ENCODE assay signal across 25 mouse cellular contexts in genomic region chr11:112463121-112463520, GRCm38 (mm10).
"Had no signal": no experiment of that assay in that cellular context is flagged by ENCODE, and none has a peak within 500 bp of the region (broad histone marks: within the 10 kb centered on the region; RNA-seq: fewer than 3 reads in every experiment).

No protein-coding gene starts in this region.

- H3K4me1 ChIP-seq: heart, embryonic 10.5 days; heart, embryonic 12.5 days; hindbrain, embryonic 10.5 days; hindbrain, embryonic 12.5 days; intestine, embryonic 15.5 days; liver, embryonic 13.5 days had no signal

- H3K9me3 ChIP-seq: heart, embryonic 10.5 days; heart, embryonic 12.5 days; hindbrain, embryonic 10.5 days; hindbrain, embryonic 12.5 days; intestine, embryonic 15.5 days; limb, embryonic 13.5 days; liver, embryonic 13.5 days had no signal

- H3K4me3 ChIP-seq: gastrocnemius, adult 2 months; heart, embryonic 10.5 days; heart, embryonic 12.5 days; hindbrain, embryonic 10.5 days; hindbrain, embryonic 12.5 days; intestine, embryonic 15.5 days; limb, embryonic 13.5 days; liver, embryonic 13.5 days had no signal

- ATAC-seq: forebrain, embryonic 16.5 days; hindbrain, embryonic 16.5 days; inflammation-experienced regulatory T-cells, adult 6 months; intestine, embryonic 15.5 days; intestine, postnatal 0 days had no signal

- DNase-seq: gastrocnemius, adult 2 months; gastrocnemius, postnatal 10 days; gastrocnemius, postnatal 25 days; heart, adult 18-20 months; heart, postnatal 10 days; heart, postnatal 4 days; kidney, adult 18-20 months; kidney, adult 8-10 months; kidney, postnatal 10 days; kidney, postnatal 25 days; kidney, postnatal 4 days; liver; liver, embryonic 13.5 days had no signal

- H3K9ac ChIP-seq: heart, embryonic 12.5 days; hindbrain, embryonic 12.5 days; hindbrain, embryonic 14.5 days; intestine, embryonic 15.5 days; limb, embryonic 13.5 days; liver, embryonic 13.5 days had no signal

- H3K4me2 ChIP-seq: heart, embryonic 12.5 days; hindbrain, embryonic 12.5 days; hindbrain, embryonic 14.5 days; intestine, embryonic 15.5 days; limb, embryonic 13.5 days; liver, embryonic 11.5 days; liver, embryonic 13.5 days had no signal

- H3K36me3 ChIP-seq: heart, embryonic 10.5 days; heart, embryonic 12.5 days; hindbrain, embryonic 10.5 days; hindbrain, embryonic 12.5 days; intestine, embryonic 15.5 days; limb, embryonic 13.5 days; liver, embryonic 13.5 days had no signal

- H3K27ac ChIP-seq: gastrocnemius, adult 2 months; heart, embryonic 10.5 days; hindbrain, embryonic 10.5 days; hindbrain, embryonic 12.5 days; hindbrain, embryonic 14.5 days; intestine, embryonic 15.5 days; limb, embryonic 13.5 days; liver, embryonic 13.5 days had no signal

- H3K27me3 ChIP-seq: heart, embryonic 12.5 days; hindbrain, embryonic 12.5 days; intestine, embryonic 15.5 days; limb, embryonic 13.5 days; liver, embryonic 13.5 days had no signal
